Mouse (Mus musculus) hindbrain, embryonic 16.5 days (tissue): ENCODE results near the gene 2310039H08Rik. TPM values are rescaled to one million over a fixed set of nuclear protein-coding genes. Genes with fewer than 3 reads are reported as not detected.
A peak's percentile ranks its signal among the peaks of the same experiment; 100 is the strongest.

Experiments
- ATAC-seq: fragments of 200-750 bp; cut with Nextera tagmentation; 2 replicates; pipeline ENCODE4 v1.8.0; 2017; ENCODE audit warnings: moderate TSS enrichment, moderate library complexity
- H3K27ac ChIP-seq: fragments of 300-500 bp; sonication (generic); 2 replicates; pipeline ENCODE4 v1.5.1; 2014; ENCODE audit warnings: low read depth, mild to moderate bottlenecking, control low read depth, low read length, moderate library complexity
- H3K27me3 ChIP-seq: fragments of 300-500 bp; sonication (generic); replicated peaks from 2 replicates; pipeline ENCODE4 v1.6.1; 2014; ENCODE audit warnings: low read length; ENCODE audit not compliant: control insufficient read depth, insufficient read depth
- H3K36me3 ChIP-seq: fragments of 300-500 bp; sonication (generic); 2 replicates; pipeline ENCODE4 v1.6.1; 2014; ENCODE audit warnings: mild to moderate bottlenecking, low read length, moderate library complexity, mixed read lengths; ENCODE audit not compliant: control insufficient read depth, insufficient read depth
- H3K4me1 ChIP-seq: fragments of 300-500 bp; sonication (generic); 2 replicates; pipeline ENCODE4 v1.6.1; 2014; ENCODE audit warnings: low read depth, low read length; ENCODE audit not compliant: control insufficient read depth, insufficient read depth
- H3K4me2 ChIP-seq: fragments of 300-500 bp; sonication (generic); 2 replicates; pipeline ENCODE4 v1.6.1; 2014; ENCODE audit warnings: mild to moderate bottlenecking, low read length, control low read depth, moderate library complexity
- H3K4me3 ChIP-seq: fragments of 300-500 bp; sonication (generic); 2 replicates; pipeline ENCODE4 v1.5.1; 2014; ENCODE audit warnings: mild to moderate bottlenecking, low read length, control low read depth, moderate library complexity
- H3K9ac ChIP-seq: fragments of 300-500 bp; sonication (generic); 2 replicates; pipeline ENCODE4 v1.6.1; 2014; ENCODE audit warnings: low read depth, mild to moderate bottlenecking, control low read depth, low read length, moderate library complexity
- H3K9me3 ChIP-seq: fragments of 300-500 bp; sonication (generic); 2 replicates; pipeline ENCODE4 v1.6.1; 2014; ENCODE audit warnings: mild to moderate bottlenecking, low read length, moderate library complexity; ENCODE audit not compliant: control insufficient read depth
- WGBS: fragments of 180-500 bp; shearing (Covaris S2); extraction: QIAGEN DNeasy Blood & Tissue Kit; methylation state at CpG from one replicate; pipeline ENCODE4 v1.1.7; 2014; 5-methylcytosine and 5-hydroxymethylcytosine counted together
- polyA plus RNA-seq: library from polyadenylated mRNA; unstranded; fragments of >200 nt; fragmentation: Nextera tagmentation; extraction: Ambion mirVana; gene quantifications from 2 replicates; pipeline ENCODE4 v1.2.1, GENCODE M21; 2015

The 2310039H08Rik gene
- polyA plus RNA-seq, 1 experiment from 2014 or later: 57.2 TPM

- Histone ChIP-seq H3K4me1 (peaks cover 16% of the 10 kb centered on the region), H3K9me3 (no peaks in the 10 kb centered on the region), H3K27me3 (no peaks in the 10 kb centered on the region), H3K27ac (peak overlapping the region; percentile 84), H3K36me3 (peaks cover 18% of the 10 kb centered on the region), H3K4me3 (peak overlapping the region; percentile 93), H3K9ac (peak overlapping the region; percentile 88), H3K4me2 (peak overlapping the region; percentile 89)
- WGBS: 6% methylated on average over 5 of the region's 5 CpGs
- ATAC-seq: peak; percentile 53
These were observed 414 bp upstream of the 2310039H08Rik start for GRCm38 (mm10) chr17:46772038-46772403.

- 8% methylated on average over 19 of the region's 20 CpGs for WGBS
- H3K27ac ChIP-seq: no peak overlapping the region; the same call in 1 of the 2 replicates
- H3K4me3 ChIP-seq: peak overlapping the region; percentile 93
- no peaks in the 10 kb centered on the region for H3K27me3 ChIP-seq
- no peak for ATAC-seq
- peak overlapping the region; percentile 89 for H3K4me2 ChIP-seq
- H3K4me1 ChIP-seq: peaks cover 16% of the 10 kb centered on the region
- H3K9ac ChIP-seq: peak overlapping the region; percentile 88
- peaks cover 30% of the 10 kb centered on the region for H3K36me3 ChIP-seq
- no peaks in the 10 kb centered on the region for H3K9me3 ChIP-seq
These were observed 1.1 kb downstream of the 2310039H08Rik start for GRCm38 (mm10) chr17:46773278-46774130.

GRCm38 (mm10) chr17:46774131-46774472 is 1.7 kb downstream of the 2310039H08Rik start:
- Histone ChIP-seq H3K36me3 (peaks cover 36% of the 10 kb centered on the region), H3K27ac (no peak overlapping the region), H3K4me3 (no peak overlapping the region), H3K9ac (no peak overlapping the region), H3K9me3 (no peaks in the 10 kb centered on the region), H3K27me3 (no peaks in the 10 kb centered on the region), H3K4me2 (no peak overlapping the region), H3K4me1 (peaks cover 16% of the 10 kb centered on the region)
- 28% methylated on average over 2 of the region's 2 CpGs for WGBS
- ATAC-seq: no peak

GRCm38 (mm10) chr17:46775070-46775469 is 2.6 kb downstream of the 2310039H08Rik start:
- Histone ChIP-seq H3K4me2 (no peak overlapping the region), H3K36me3 (peaks cover 43% of the 10 kb centered on the region)
- WGBS: 91% methylated on average over 9 of the region's 9 CpGs

GRCm38 (mm10) chr17:46776087-46776486 is 3.7 kb downstream of the 2310039H08Rik start:
- Histone ChIP-seq H3K9ac (no peak overlapping the region), H3K36me3 (peaks cover 43% of the 10 kb centered on the region), H3K4me2 (no peak overlapping the region), H3K27me3 (no peaks in the 10 kb centered on the region), H3K27ac (no peak overlapping the region), H3K4me1 (peaks cover 17% of the 10 kb centered on the region), H3K9me3 (no peaks in the 10 kb centered on the region), H3K4me3 (no peak overlapping the region)
- ATAC-seq: no peak
- WGBS: 85% methylated on average over 3 of the region's 3 CpGs

More at GRCm38 (mm10) chr17:46775070-46775469, 2.6 kb downstream of the 2310039H08Rik start:
- Histone ChIP-seq H3K9ac (no peak overlapping the region), H3K27me3 (no peaks in the 10 kb centered on the region), H3K4me1 (peaks cover 16% of the 10 kb centered on the region), H3K9me3 (no peaks in the 10 kb centered on the region), H3K27ac (no peak overlapping the region), H3K4me3 (no peak overlapping the region)
- no peak for ATAC-seq

- peak overlapping the region; percentile 88 for H3K27ac ChIP-seq
- H3K27me3 ChIP-seq: no peaks in the 10 kb centered on the region
- 7% methylated on average over 11 of the region's 11 CpGs for WGBS
- no peaks in the 10 kb centered on the region for H3K9me3 ChIP-seq
- peak overlapping the region; percentile 62 for H3K4me3 ChIP-seq
- peaks cover 9% of the 10 kb centered on the region for H3K4me1 ChIP-seq
- H3K4me2 ChIP-seq: peak overlapping the region; percentile 68
- peaks cover 26% of the 10 kb centered on the region for H3K36me3 ChIP-seq
- ATAC-seq: no peak
- H3K9ac ChIP-seq: peak overlapping the region; percentile 77
These were observed 9.4 kb downstream of the 2310039H08Rik start for GRCm38 (mm10) chr17:46781876-46782275.

GRCm38 (mm10) chr17:46782341-46783221 is 10.1 kb downstream of the 2310039H08Rik start, which contains the start of gene Rpl7l1:
Gene Rpl7l1, minus strand, starts transcription at chr17:46782672.
- peaks cover 9% of the 10 kb centered on the region for H3K4me1 ChIP-seq
- WGBS: under 1% methylated on average over 44 of the region's 44 CpGs
- peak; percentile 96 for ATAC-seq

GRCm38 (mm10) chr17:46783222-46783565 is 10.8 kb downstream of the 2310039H08Rik start:
- peak; percentile 15; the same call in 1 of the 2 replicates for ATAC-seq
- peak overlapping the region; percentile 62 for H3K4me3 ChIP-seq
- peak overlapping the region; percentile 68 for H3K4me2 ChIP-seq
- peaks cover 16% of the 10 kb centered on the region for H3K36me3 ChIP-seq
- WGBS: 86% methylated on average over 2 of the region's 2 CpGs
- peaks cover 9% of the 10 kb centered on the region for H3K4me1 ChIP-seq
- H3K27ac ChIP-seq: peak overlapping the region; percentile 88
- no peaks in the 10 kb centered on the region for H3K9me3 ChIP-seq
- no peak overlapping the region for H3K9ac ChIP-seq
- no peaks in the 10 kb centered on the region for H3K27me3 ChIP-seq

More at GRCm38 (mm10) chr17:46782341-46783221, 10.1 kb downstream of the 2310039H08Rik start, which contains the start of gene Rpl7l1:
- H3K4me3 ChIP-seq: peak within 1 kb of the TSS; percentile 62
- peak within 1 kb of the TSS; percentile 88 for H3K27ac ChIP-seq
- no peaks in the 10 kb centered on the region for H3K9me3 ChIP-seq
- peaks cover 20% of the 10 kb centered on the region for H3K36me3 ChIP-seq
- peak within 1 kb of the TSS; percentile 77 for H3K9ac ChIP-seq
- peak within 1 kb of the TSS; percentile 68 for H3K4me2 ChIP-seq
- H3K27me3 ChIP-seq: no peaks in the 10 kb centered on the region

GRCm38 (mm10) chr17:46786952-46787351 is 14.5 kb downstream of the 2310039H08Rik start:
- 94% methylated on average over 5 of the region's 5 CpGs for WGBS
- Histone ChIP-seq H3K36me3 (no peaks in the 10 kb centered on the region), H3K9me3 (no peaks in the 10 kb centered on the region), H3K4me1 (no peaks in the 10 kb centered on the region), H3K4me3 (no peak overlapping the region), H3K9ac (no peak overlapping the region), H3K27ac (no peak overlapping the region), H3K4me2 (no peak overlapping the region), H3K27me3 (no peaks in the 10 kb centered on the region)
- ATAC-seq: no peak
